Mouse (Mus musculus): ENCODE data around the gene Jup.
"Not testable (repeated sequence)": the region's sequence is repeated elsewhere in the genome, so short reads cannot be mapped to it uniquely, and the experiment has no call there.

The Jup gene

GRCm38 (mm10) chr11:100391081-100391883, 6.3 kb downstream of the Jup start:
- DNase-seq (ENCODE audit: low spot score in 2 of 2) = peak in 1 of 2 experiments; percentile 56

GRCm38 (mm10) chr11:100389931-100390445, 7.6 kb downstream of the Jup start:
- no peak for DNase-seq (ENCODE audit: low spot score in 2 of 2)

- DNase-seq (ENCODE audit: low spot score in 2 of 2) = no peak
These were observed 9.0 kb downstream of the Jup start for GRCm38 (mm10) chr11:100388588-100388987.

- DNase-seq (ENCODE audit: low spot score in 2 of 2) = peak in 1 of 2 experiments; percentile 68
These were observed 9.8 kb downstream of the Jup start for GRCm38 (mm10) chr11:100387589-100388375.

GRCm38 (mm10) chr11:100387111-100387510, 10.5 kb downstream of the Jup start:
- no peak for DNase-seq (ENCODE audit: low spot score in 2 of 2)

GRCm38 (mm10) chr11:100386586-100386985, 11.0 kb downstream of the Jup start:
- DNase-seq (ENCODE audit: low spot score in 2 of 2) = peak in 1 of 2 experiments; percentile 55

GRCm38 (mm10) chr11:100385016-100385415, 12.5 kb downstream of the Jup start:
- no peak for DNase-seq (ENCODE audit: low spot score in 2 of 2)

GRCm38 (mm10) chr11:100382682-100383081, 14.9 kb downstream of the Jup start:
- no peak for DNase-seq (ENCODE audit: low spot score in 2 of 2)

- no peak for DNase-seq (ENCODE audit: low spot score in 2 of 2)
These were observed 18.3 kb downstream of the Jup start for GRCm38 (mm10) chr11:100379311-100379710.

GRCm38 (mm10) chr11:100378446-100378845, 19.1 kb downstream of the Jup start:
- no peak for DNase-seq (ENCODE audit: low spot score in 2 of 2)

- DNase-seq (ENCODE audit: low spot score in 2 of 2) = no peak
These were observed 19.6 kb downstream of the Jup start for GRCm38 (mm10) chr11:100377989-100378388.

GRCm38 (mm10) chr11:100376746-100377389, 20.7 kb downstream of the Jup start:
- DNase-seq (ENCODE audit: low spot score in 2 of 2) = no peak

GRCm38 (mm10) chr11:100376005-100376404, 21.6 kb downstream of the Jup start:
- DNase-seq (ENCODE audit: low spot score in 2 of 2) = no peak

GRCm38 (mm10) chr11:100375127-100375526, 22.4 kb downstream of the Jup start:
- no peak for DNase-seq (ENCODE audit: low spot score in 2 of 2)

GRCm38 (mm10) chr11:100371981-100372558, 25.5 kb downstream of the Jup start:
- DNase-seq (ENCODE audit: low spot score in 2 of 2) = no peak

GRCm38 (mm10) chr11:100369822-100370221, 27.7 kb downstream of the Jup start:
- no peak for DNase-seq (ENCODE audit: low spot score in 2 of 2)

GRCm38 (mm10) chr11:100369145-100369544, 28.4 kb downstream of the Jup start:
- no peak for DNase-seq (ENCODE audit: low spot score in 2 of 2)

- peak; percentile 43 to 53 for DNase-seq (ENCODE audit: low spot score in 2 of 2)
These were observed 34.5 kb downstream of the Jup start for GRCm38 (mm10) chr11:100362979-100363562.

GRCm38 (mm10) chr11:100362209-100362978, 35.2 kb downstream of the Jup start:
- peak; percentile 48 to 63 for DNase-seq (ENCODE audit: low spot score in 2 of 2)

- not testable (repeated sequence) for DNase-seq (ENCODE audit: low spot score in 2 of 2)
These were observed 36.5 kb downstream of the Jup start for GRCm38 (mm10) chr11:100361059-100361458.

Data from urinary bladder, adult 18-20 months (tissue).